Mouse (Mus musculus): ENCODE results near the gene Tnfsf10. TPM values are rescaled to one million over a fixed set of nuclear protein-coding genes. Genes with fewer than 3 reads are reported as not detected.

The Tnfsf10 gene
- total RNA-seq, 2 experiments from 2014 or later, result 1.0 to 1.6 TPM

GRCm38 (mm10) chr3:27302339-27303022 is 14.3 kb upstream of the Tnfsf10 start:
- ATAC-seq (ENCODE audit: poor library complexity, severe bottlenecking), result peak; percentile 63; the same call in 1 of the 2 replicates

GRCm38 (mm10) chr3:27306815-27307214 is 10.0 kb upstream of the Tnfsf10 start:
- ATAC-seq (ENCODE audit: poor library complexity, severe bottlenecking), result no peak

GRCm38 (mm10) chr3:27310973-27311372 is 5.9 kb upstream of the Tnfsf10 start:
- ATAC-seq (ENCODE audit: poor library complexity, severe bottlenecking), result no peak

- no peak for ATAC-seq (ENCODE audit: poor library complexity, severe bottlenecking)
Observed at GRCm38 (mm10) chr3:27311475-27311874, 5.4 kb upstream of the Tnfsf10 start.

- no peak for ATAC-seq (ENCODE audit: poor library complexity, severe bottlenecking)
Observed at GRCm38 (mm10) chr3:27314506-27315164, 2.2 kb upstream of the Tnfsf10 start.

GRCm38 (mm10) chr3:27317288-27318024 is 628 bp downstream of the Tnfsf10 start:
- peak; percentile 14; the same call in 1 of the 2 replicates for ATAC-seq (ENCODE audit: poor library complexity, severe bottlenecking)

- ATAC-seq (ENCODE audit: poor library complexity, severe bottlenecking), result no peak
Observed at GRCm38 (mm10) chr3:27319650-27320049, 2.8 kb downstream of the Tnfsf10 start.

GRCm38 (mm10) chr3:27320613-27321495 is 4.0 kb downstream of the Tnfsf10 start:
- ATAC-seq (ENCODE audit: poor library complexity, severe bottlenecking), result no peak

GRCm38 (mm10) chr3:27322591-27322990 is 5.8 kb downstream of the Tnfsf10 start:
- peak; percentile 75 for ATAC-seq (ENCODE audit: poor library complexity, severe bottlenecking)

- no peak for ATAC-seq (ENCODE audit: poor library complexity, severe bottlenecking)
Observed at GRCm38 (mm10) chr3:27323551-27323950, 6.7 kb downstream of the Tnfsf10 start.

GRCm38 (mm10) chr3:27326633-27327191 is 9.9 kb downstream of the Tnfsf10 start:
- ATAC-seq (ENCODE audit: poor library complexity, severe bottlenecking), result no peak

GRCm38 (mm10) chr3:27330706-27331105 is 13.9 kb downstream of the Tnfsf10 start:
- ATAC-seq (ENCODE audit: poor library complexity, severe bottlenecking), result no peak

GRCm38 (mm10) chr3:27338437-27338836 is 21.6 kb downstream of the Tnfsf10 start:
- peak; percentile 52 for ATAC-seq (ENCODE audit: poor library complexity, severe bottlenecking)

GRCm38 (mm10) chr3:27338887-27339286 is 22.1 kb downstream of the Tnfsf10 start:
- no peak for ATAC-seq (ENCODE audit: poor library complexity, severe bottlenecking)

GRCm38 (mm10) chr3:27340757-27341156 is 23.9 kb downstream of the Tnfsf10 start:
- no peak for ATAC-seq (ENCODE audit: poor library complexity, severe bottlenecking)

GRCm38 (mm10) chr3:27342462-27342861 is 25.6 kb downstream of the Tnfsf10 start:
- no peak for ATAC-seq (ENCODE audit: poor library complexity, severe bottlenecking)

GRCm38 (mm10) chr3:27345526-27345925 is 28.7 kb downstream of the Tnfsf10 start:
- ATAC-seq (ENCODE audit: poor library complexity, severe bottlenecking), result peak; percentile 95

- ATAC-seq (ENCODE audit: poor library complexity, severe bottlenecking), result no peak
Observed at GRCm38 (mm10) chr3:27348462-27348861, 31.6 kb downstream of the Tnfsf10 start.

- no peak for ATAC-seq (ENCODE audit: poor library complexity, severe bottlenecking)
Observed at GRCm38 (mm10) chr3:27351105-27351504, 34.3 kb downstream of the Tnfsf10 start.

GRCm38 (mm10) chr3:27359100-27359720 is 42.4 kb downstream of the Tnfsf10 start:
- no peak for ATAC-seq (ENCODE audit: poor library complexity, severe bottlenecking)

Measured in megakaryocyte, adult 5-6 weeks (primary cell).